ENCODE assay signal across 17 mouse cellular contexts in genomic region chr2:120242791-120243467, GRCm38 (mm10). TPM values are rescaled to one million over a fixed set of nuclear protein-coding genes. Genes with fewer than 3 reads are reported as not detected.
A peak's percentile ranks its signal among the peaks of the same experiment; 100 is the strongest.
DNase-seq lines count a peak whose midpoint lies in the region; ATAC-seq and TF ChIP-seq lines count a peak whose summit lies in the region.
"Had no signal": no experiment of that assay in that cellular context is flagged by ENCODE, and none has a peak within 500 bp of the region (broad histone marks: within the 10 kb centered on the region; RNA-seq: fewer than 3 reads in every experiment).

No protein-coding gene starts in this region.

- H3K27me3 ChIP-seq in heart, embryonic 13.5 days (replicated peaks), result peaks cover 35% of the 10 kb centered on the region; the same call in 1 of the 2 replicates
- no peaks in the 10 kb centered on the region for H3K27me3 ChIP-seq in hindbrain, embryonic 16.5 days (replicated peaks; ENCODE audit: control insufficient read depth, insufficient read depth, low read length)
- H3K27me3 ChIP-seq: CH12.LX had no signal

- H3K36me3 ChIP-seq in heart, embryonic 13.5 days, result no peaks in the 10 kb centered on the region
- no peaks in the 10 kb centered on the region for H3K36me3 ChIP-seq in hindbrain, embryonic 16.5 days (ENCODE audit: control insufficient read depth, insufficient read depth, low read length)
- H3K36me3 ChIP-seq: limb, embryonic 13.5 days had no signal

- H3K4me3 ChIP-seq in heart, embryonic 13.5 days, result peak overlapping the region; percentile 54
- H3K4me3 ChIP-seq in left cerebral cortex, adult 2 months, result peak overlapping the region; percentile 55
- H3K4me3 ChIP-seq in hindbrain, embryonic 16.5 days (ENCODE audit: low read length), result no peak overlapping the region
- H3K4me3 ChIP-seq: limb, embryonic 13.5 days had no signal

- no peak for TF ChIP-seq CTCF in left cerebral cortex, adult 2 months (IDR thresholded peaks at IDR 0.05)

- peaks cover 20% of the 10 kb centered on the region for H3K4me1 ChIP-seq in heart, embryonic 13.5 days
- H3K4me1 ChIP-seq in hindbrain, embryonic 16.5 days (ENCODE audit: control insufficient read depth, insufficient read depth, low read depth, low read length), result peaks cover 5% of the 10 kb centered on the region

- no peaks in the 10 kb centered on the region for H3K9me3 ChIP-seq in heart, embryonic 13.5 days
- no peaks in the 10 kb centered on the region for H3K9me3 ChIP-seq in hindbrain, embryonic 16.5 days (ENCODE audit: control insufficient read depth, low read length)
- H3K9me3 ChIP-seq: limb, embryonic 13.5 days had no signal

- no peak overlapping the region for H3K9ac ChIP-seq in heart, embryonic 13.5 days
- H3K9ac ChIP-seq in hindbrain, embryonic 16.5 days (ENCODE audit: low read depth, low read length), result no peak overlapping the region
- H3K9ac ChIP-seq: limb, embryonic 13.5 days had no signal

- no peak overlapping the region for H3K27ac ChIP-seq in heart, embryonic 13.5 days (replicated peaks)
- peak overlapping the region; percentile 87 for H3K27ac ChIP-seq in left cerebral cortex, adult 2 months
- H3K27ac ChIP-seq in hindbrain, embryonic 16.5 days (ENCODE audit: low read depth, low read length), result no peak overlapping the region
- H3K27ac ChIP-seq: limb, embryonic 13.5 days had no signal

- WGBS in heart, embryonic 13.5 days, result 79% methylated on average over 5 of the region's 5 CpGs
- WGBS in hindbrain, embryonic 16.5 days, result 77% methylated on average over 5 of the region's 5 CpGs

- H3K4me2 ChIP-seq in heart, embryonic 13.5 days, result peak overlapping the region; percentile 79
- peak overlapping the region; percentile 27 for H3K4me2 ChIP-seq in hindbrain, embryonic 16.5 days (ENCODE audit: low read length)
- H3K4me2 ChIP-seq: limb, embryonic 13.5 days had no signal

- no peak for DNase-seq in heart, postnatal 25 days (ENCODE audit: low spot score)
- peak in 1 of 2 experiments; percentile 36 for DNase-seq in left cerebral cortex, adult 2 months (ENCODE audit: extremely low spot score in 1 of 2, low spot score in 2 of 2)
- DNase-seq in left cerebral cortex, adult 8-10 months (ENCODE audit: low spot score in 2 of 2), result no peak
- peak; percentile 41 for DNase-seq in cerebellum, adult 8-10 months
- no peak for DNase-seq in layer of hippocampus, adult 18-20 months (ENCODE audit: low spot score in 2 of 2)
- DNase-seq: adrenal gland, adult 2 months; lung, adult 2 months had no signal

- ATAC-seq in heart, embryonic 13.5 days (ENCODE audit: extremely low read depth, insufficient number of reproducible peaks, low FRiP score, low TSS enrichment), result no peak
- no peak for ATAC-seq in hindbrain, embryonic 16.5 days

- intact Hi-C loops in heart, postnatal 25 days (cut with DNase I), result no loop called here
- intact Hi-C loops in left cerebral cortex, adult 2 months (cut with DNase I), result no loop called here

RNA-seq across cellular contexts. Expression of gene Pla2g4e, which starts 2.2 kb away (rescaled TPM):
- polyA plus RNA-seq in heart, embryonic 13.5 days (2015; fragmentation: Nextera tagmentation; extraction: Ambion mirVana), result 1.1 and 1.2 TPM in 2 replicates
- 1 to 10 TPM; 3.6 to 4.0 TPM for total RNA-seq in heart, postnatal 25 days (2021)
- 10 to 100 TPM; 19.4 to 22.3 TPM for total RNA-seq in left cerebral cortex, adult 2 months (2021)
- total RNA-seq in left cerebral cortex, adult 8-10 months (2022), result 10 to 100 TPM; 21.3 to 26.6 (median 22.6) TPM
- 5.1 and 5.7 TPM in 2 replicates for polyA plus RNA-seq in hindbrain, embryonic 16.5 days (2015; fragmentation: Nextera tagmentation; extraction: Ambion mirVana)
- 10 to 100 TPM in 1 of 2 experiments, 1 to 10 TPM in 1; 9.8 to 10.6 TPM for total RNA-seq in layer of hippocampus, adult 18-20 months (2021)
- total RNA-seq: CH12.LX; megakaryocyte progenitor cell, adult 5-6 weeks had no signal
- polyA plus RNA-seq: embryonic facial prominence, embryonic 11.5 days; kidney, embryonic 14.5 days had no signal

RNA-seq across cellular contexts. Expression of gene Pla2g4d, which starts 46.1 kb away (rescaled TPM):
- not detected in 2 replicates for polyA plus RNA-seq in heart, embryonic 13.5 days (2015; fragmentation: Nextera tagmentation; extraction: Ambion mirVana)
- total RNA-seq in heart, postnatal 25 days (2021), result not detected
- total RNA-seq in left cerebral cortex, adult 2 months (2021), result not detected
- total RNA-seq in left cerebral cortex, adult 8-10 months (2022), result not detected
- polyA plus RNA-seq in hindbrain, embryonic 16.5 days (2015; fragmentation: Nextera tagmentation; extraction: Ambion mirVana), result 0.09 TPM in 1 of 2 replicates, not detected in the other
- total RNA-seq in layer of hippocampus, adult 18-20 months (2021), result not detected
- total RNA-seq: CH12.LX; gastrocnemius, adult 8-10 months; layer of hippocampus, postnatal 25 days; megakaryocyte progenitor cell, adult 5-6 weeks had no signal
- polyA plus RNA-seq: kidney, embryonic 14.5 days; urinary bladder, adult 2 months had no signal
